Mouse (Mus musculus) thymus, postnatal 4 days (tissue): ENCODE results near the gene Kirrel2.
"Not testable (repeated sequence)": the region's sequence is repeated elsewhere in the genome, so short reads cannot be mapped to it uniquely, and the experiment has no call there.

Experiments
- DNase-seq: peaks from one replicate; pipeline ENCODE4 v3.0.0; 2021

Gene Kirrel2

GRCm38 (mm10) chr7:30457629-30458330 is at the start of gene Kirrel2, which contains the start of gene Nphs1:
TSS of gene Kirrel2 (minus strand) at chr7:30457690.
TSS of gene Nphs1 (plus strand) at chr7:30458315.
- no peak for DNase-seq

- DNase-seq = peak; percentile 50
Observed at GRCm38 (mm10) chr7:30501159-30501558, 43.7 kb upstream of the Kirrel2 start.

DNA sequence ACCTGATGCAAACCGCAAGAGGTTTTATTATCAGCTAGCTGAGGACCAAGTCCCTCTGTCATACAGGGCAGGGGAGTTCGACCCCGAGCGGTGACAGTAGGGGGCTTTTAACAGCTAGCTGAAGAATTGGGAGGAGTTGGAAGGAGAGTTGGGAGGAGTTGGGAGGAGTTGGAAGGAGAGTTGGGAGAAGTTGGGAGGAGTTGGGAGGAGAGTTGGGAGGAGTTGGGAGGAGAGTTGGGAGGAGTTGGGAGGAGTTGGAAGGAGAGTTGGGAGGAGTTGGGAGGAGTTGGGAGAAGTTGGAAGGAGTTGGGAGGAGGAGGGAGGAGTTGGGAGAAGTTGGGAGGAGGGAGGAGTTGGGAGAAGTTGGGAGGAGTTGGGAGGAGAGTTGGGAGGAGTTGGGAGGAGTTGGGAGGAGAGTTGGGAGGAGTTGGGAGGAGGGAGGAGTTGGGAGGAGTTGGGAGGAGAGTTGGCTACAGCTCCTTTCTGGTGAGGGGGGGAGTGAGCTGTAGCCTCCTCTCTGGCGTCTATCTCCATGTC is 38.1 kb upstream of the Kirrel2 start:
- not testable (repeated sequence) for DNase-seq

- peak; percentile 26 for DNase-seq
Observed at GRCm38 (mm10) chr7:30493401-30493931, 36.0 kb upstream of the Kirrel2 start, which contains the start of gene Prodh2. TSS of gene Prodh2 (plus strand) at chr7:30493622.

DNA sequence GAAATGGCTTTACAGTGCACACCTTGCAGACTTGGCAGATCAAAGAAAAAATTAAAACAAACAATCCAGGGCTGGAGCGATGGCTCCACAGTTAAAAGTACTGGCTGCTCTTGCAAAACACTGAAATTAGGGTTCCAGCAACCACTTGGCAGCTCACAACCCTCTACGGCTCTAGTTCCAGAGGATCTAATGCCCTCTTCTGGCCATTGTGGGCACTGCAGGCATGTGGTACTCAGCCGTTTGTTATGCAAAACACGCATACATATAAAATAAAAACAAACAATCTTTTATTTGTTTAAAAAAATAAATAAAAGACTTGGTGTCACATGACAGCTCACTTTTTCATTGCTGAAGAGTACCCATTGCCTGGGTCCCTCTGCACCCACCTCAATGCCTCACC is 35.3 kb upstream of the Kirrel2 start:
- DNase-seq = peak; percentile 92

GRCm38 (mm10) chr7:30490957-30491307 is 33.4 kb upstream of the Kirrel2 start:
- no peak for DNase-seq

- DNase-seq = peak; percentile 63
Observed at GRCm38 (mm10) chr7:30490251-30490956, 32.9 kb upstream of the Kirrel2 start.

DNA sequence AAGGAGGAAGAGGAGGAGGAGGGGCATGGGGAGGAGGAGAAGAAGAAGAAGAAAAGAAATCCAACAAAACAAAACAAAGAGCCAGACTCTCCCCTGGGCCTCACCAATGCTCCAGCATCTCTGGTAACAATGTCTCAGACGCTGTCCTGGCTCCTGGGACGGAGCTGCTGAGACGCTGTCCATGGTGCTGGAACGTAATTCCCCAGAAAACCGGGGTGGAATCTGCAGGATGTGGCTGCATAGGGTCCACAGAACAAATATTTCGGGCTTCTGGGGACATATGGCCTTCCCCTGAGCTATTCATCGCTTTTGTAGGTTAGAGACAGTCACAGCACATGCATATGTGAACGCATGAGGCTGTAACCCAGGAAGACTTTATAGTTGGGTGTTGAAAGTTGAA is 26.8 kb upstream of the Kirrel2 start:
- DNase-seq = peak; percentile 41

DNA sequence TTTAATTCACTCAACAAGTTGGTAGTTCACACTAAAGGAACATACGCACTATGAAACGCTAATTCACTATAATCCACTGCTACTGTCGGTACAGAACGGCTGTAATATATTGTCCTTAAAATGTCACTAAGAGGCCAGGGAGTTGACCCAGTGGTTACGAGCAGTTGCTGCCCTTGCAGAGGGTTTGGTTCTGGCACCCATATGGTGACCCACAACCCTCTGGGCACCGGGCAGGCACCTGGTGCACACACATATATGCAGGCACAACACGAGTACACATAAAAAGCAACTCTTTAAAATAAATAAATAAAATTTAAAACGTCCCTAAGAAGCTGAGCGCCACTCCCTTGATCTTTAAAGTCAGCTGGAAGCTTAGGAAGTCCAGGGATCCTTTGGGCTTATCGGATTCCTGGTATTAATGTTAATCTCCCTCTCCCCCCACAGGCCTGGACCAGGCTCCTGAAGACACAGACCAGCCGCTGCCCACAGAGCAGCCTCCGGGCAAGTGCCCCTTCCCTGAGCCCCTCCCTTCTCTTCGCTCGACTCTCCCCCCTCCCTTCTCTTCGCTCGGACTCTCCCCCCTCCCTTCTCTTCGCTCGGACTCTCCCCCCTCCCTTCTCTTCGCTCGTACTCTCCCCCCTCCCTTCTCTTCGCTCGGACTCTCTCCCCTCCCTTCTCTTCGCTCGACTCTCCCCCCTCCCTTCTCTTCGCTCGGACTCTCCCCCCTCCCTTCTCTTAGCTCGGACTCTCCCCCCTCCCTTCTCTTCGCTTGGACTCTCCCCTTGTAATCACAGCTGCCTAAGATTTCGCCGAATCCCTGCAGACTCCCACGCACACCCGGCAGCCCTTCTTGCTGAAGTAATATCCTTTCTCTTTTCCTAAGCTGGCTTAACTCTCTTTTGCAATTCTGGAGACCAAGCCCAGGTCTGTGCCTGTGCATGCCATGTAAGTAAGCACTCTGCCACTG is 20.2 kb upstream of the Kirrel2 start:
- no peak for DNase-seq

- DNase-seq = not testable (repeated sequence)
Observed at GRCm38 (mm10) chr7:30476136-30476535, 18.6 kb upstream of the Kirrel2 start.

- DNase-seq = no peak
Observed at GRCm38 (mm10) chr7:30474999-30475398, 17.5 kb upstream of the Kirrel2 start.

- peak; percentile 76 for DNase-seq
Observed at GRCm38 (mm10) chr7:30472411-30472810, 14.9 kb upstream of the Kirrel2 start.

DNA sequence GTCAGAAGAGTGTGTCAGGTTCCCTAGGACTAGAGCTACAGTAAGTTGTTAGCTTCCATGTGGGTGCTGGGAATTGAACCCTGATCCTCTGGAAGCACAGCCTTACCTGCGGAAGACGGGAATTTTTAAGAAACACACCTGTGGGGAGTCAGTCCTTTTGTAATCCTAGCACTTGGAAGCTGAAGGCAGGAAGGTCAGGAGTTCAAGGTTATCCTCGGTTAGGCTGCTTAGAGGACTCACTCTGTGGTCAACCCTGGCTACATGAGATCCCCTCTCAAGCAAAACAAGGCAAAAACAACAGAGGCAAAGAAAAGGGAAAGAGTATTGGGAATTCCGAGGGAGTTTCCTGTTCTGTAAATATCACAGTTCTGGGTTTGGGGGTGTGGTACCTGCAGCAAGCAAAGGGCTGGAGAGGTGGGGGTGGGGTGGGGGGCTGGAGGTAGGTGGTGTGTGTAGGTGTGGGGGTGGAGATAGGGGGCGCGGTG is 7.4 kb upstream of the Kirrel2 start:
- DNase-seq = no peak

- DNase-seq = no peak
Observed at GRCm38 (mm10) chr7:30463996-30464395, 6.5 kb upstream of the Kirrel2 start.

- DNase-seq = no peak
Observed at GRCm38 (mm10) chr7:30463568-30463967, 6.1 kb upstream of the Kirrel2 start.

DNA sequence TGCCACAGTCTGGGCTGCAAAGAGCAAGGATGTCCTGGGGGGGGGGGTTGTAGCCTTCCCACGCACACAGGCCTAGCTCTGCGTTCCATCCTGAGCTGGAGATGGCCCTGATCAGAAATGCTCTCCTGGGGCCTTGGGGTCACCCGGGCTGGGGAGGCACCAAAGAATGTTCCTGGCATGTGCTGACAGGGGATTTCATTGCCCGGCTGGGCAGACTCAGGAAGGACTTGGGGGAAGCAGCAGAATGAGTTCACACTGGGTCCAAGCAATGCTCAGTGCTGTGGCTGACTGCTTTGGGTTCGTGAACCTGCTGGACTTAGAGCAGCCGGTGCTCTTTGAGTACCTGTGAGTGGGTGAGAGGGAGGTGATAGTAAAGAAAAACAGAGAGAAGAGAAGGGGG is 2.0 kb upstream of the Kirrel2 start:
- DNase-seq = no peak

DNA sequence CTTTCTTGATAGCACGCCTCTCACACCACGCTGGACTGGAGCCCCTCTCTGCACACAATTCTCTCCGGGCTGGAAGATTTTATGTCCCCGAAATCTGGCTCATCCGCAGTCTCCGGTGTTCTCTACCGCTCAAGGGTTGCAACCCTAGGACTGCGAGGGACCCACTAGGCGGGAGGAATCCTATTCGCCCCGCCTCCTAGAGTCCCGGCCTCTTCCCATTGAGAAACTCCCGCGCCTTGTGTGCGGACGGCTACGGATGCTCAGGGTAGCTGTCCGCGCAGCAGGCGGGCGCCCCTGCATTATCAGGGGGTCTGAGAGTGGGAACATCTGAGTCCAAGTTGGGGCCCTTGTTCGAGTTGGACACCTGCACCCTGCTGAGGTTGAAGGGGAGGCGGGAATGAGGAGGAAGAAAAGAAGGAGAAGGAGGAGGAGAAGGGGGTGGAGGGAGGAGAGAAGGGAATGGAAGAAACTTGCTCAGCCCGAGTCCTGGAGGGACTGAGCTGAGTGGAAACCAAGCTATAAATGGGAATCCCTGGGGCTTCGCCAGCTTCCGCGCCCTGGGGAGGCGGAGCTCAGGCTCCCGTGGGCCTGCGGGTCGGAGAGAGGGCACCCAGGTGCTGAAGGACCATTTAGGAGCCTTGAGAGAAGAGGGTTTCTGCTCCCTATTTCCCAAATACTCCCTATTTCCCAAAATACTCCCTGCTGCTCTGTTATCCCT is 420 bp downstream of the Kirrel2 start:
- no peak for DNase-seq

DNA sequence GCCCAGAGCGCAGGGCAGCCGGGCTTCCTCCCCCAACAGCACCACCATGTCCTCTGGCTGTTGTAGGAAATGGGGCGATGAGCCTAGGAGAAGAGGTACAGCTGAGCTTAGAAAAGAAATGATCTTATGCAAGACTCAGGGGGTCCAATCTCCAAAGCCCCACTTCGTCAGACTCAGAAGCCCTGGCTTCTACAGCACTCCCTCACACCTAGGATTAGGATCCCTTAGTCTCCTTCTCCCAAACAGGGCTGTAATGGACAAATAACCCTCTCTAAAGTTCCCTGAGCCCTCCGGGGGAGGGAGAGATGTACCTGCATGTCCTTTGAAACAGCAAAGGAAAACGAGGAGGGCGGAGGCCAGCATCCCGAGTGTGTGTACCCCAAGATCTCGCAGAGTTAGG is 1.0 kb downstream of the Kirrel2 start:
- DNase-seq = no peak

DNA sequence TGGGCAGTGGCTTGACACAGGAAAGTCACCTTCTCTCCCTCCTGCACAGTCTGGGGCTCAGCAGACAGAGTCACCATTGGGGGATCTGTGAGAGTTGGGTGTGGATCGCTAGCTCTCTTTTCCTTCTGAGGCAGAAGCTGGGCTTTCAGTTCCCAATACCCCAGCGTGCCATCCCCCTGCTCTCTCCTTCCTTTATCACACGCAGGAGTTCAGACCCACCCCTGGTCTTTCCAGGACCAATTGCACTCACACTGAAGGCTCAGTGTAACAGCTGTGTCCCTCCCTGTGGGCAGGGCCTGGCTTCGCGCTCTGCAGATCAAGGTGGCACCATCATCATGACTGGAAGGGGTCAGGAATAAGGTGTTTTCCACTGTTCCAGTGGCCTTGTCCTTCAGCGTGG is 3.2 kb downstream of the Kirrel2 start:
- no peak for DNase-seq

DNA sequence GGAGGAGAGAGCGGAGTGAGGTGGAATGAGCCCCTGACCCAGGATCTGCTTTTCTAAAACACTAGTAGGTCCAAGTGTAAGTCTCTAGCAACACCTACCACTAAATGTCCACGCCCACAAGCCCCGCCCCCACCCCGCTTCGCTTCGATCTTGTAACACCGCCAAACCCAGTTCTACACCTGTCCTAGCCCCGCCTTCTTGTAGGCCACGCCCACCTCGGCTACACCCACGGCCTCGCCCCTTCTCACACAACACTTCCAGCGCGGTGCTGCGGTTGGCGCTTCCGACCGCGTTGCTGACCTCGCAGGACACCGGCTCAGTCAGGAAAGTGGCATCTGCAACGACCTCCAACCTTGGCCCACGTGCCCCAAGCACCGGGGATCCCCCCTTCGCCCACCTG is 3.7 kb downstream of the Kirrel2 start:
- peak; percentile 76 for DNase-seq

DNA sequence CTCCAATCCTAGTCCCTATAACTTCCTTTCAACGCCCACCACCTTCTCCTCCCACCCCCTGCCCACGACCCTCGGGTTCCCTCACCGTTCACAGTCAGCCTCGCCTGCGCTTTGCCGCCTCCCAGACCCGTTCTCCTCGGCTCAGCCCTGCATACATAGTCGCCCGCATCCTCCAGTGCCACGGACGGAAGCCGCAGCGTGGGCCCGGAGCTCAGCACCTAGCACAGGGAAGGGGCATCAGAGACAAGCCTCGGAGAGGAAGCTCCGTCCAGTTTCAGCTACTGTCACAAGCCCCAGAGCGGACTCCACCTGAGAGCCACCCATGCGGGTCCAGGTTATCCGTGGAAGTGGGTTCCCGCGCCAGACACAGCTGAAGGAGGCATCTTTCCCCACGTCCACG is 4.2 kb downstream of the Kirrel2 start:
- peak; percentile 25 for DNase-seq

GRCm38 (mm10) chr7:30450241-30450640 is 7.2 kb downstream of the Kirrel2 start:
- no peak for DNase-seq
